Mouse (Mus musculus) myocyte (in vitro differentiated cells): ENCODE measurements around the gene Larp6.

Experiments used
- CEBPB ChIP-seq: IDR thresholded peaks from 2 replicates; pipeline ENCODE4 v1.6.1; 2011; ENCODE audit warnings: mild to moderate bottlenecking, moderate library complexity; ENCODE audit not compliant: poor library complexity, insufficient read depth, severe bottlenecking
- E2F4 ChIP-seq: IDR thresholded peaks from one replicate; pipeline ENCODE4 v1.6.1; 2011; ENCODE audit warnings: mild to moderate bottlenecking, control low read depth, moderate library complexity; ENCODE audit not compliant: insufficient read depth
- MAX ChIP-seq: IDR thresholded peaks from one replicate; pipeline ENCODE4 v1.6.1; 2011; ENCODE audit warnings: low read depth, mild to moderate bottlenecking, control low read depth
- MYOD1 ChIP-seq, 3 experiments: IDR thresholded peaks; one replicate each; pipeline ENCODE4 v1.6.1; 2011; ENCODE audit warnings: control low read depth in 2 of 3, low read depth in 2 of 3, mild to moderate bottlenecking in 2 of 3, moderate library complexity in 1 of 3; ENCODE audit not compliant: insufficient read length in 2 of 3, control insufficient read depth in 1 of 3
- MYOG ChIP-seq, 3 experiments: IDR thresholded peaks; one replicate each; pipeline ENCODE4 v1.6.1; 2011; ENCODE audit warnings: control low read depth in 2 of 3, low read depth in 2 of 3, mild to moderate bottlenecking in 2 of 3; ENCODE audit not compliant: insufficient read length in 2 of 3, control insufficient read depth in 1 of 3, insufficient read depth in 1 of 3
- POLR2A ChIP-seq: IDR thresholded peaks from one replicate; pipeline ENCODE4 v1.6.1; 2011; ENCODE audit warnings: low read depth, mild to moderate bottlenecking, control low read depth, moderate library complexity; ENCODE audit not compliant: insufficient read length
- REST ChIP-seq: IDR thresholded peaks from one replicate; pipeline ENCODE4 v1.6.1; 2011; ENCODE audit warnings: mild to moderate bottlenecking, control low read depth, moderate library complexity; ENCODE audit not compliant: insufficient read depth, insufficient read length
- TCF12 ChIP-seq: IDR thresholded peaks from one replicate; pipeline ENCODE4 v1.6.1; 2011; ENCODE audit warnings: mild to moderate bottlenecking, control low read depth; ENCODE audit not compliant: poor library complexity, insufficient read depth, severe bottlenecking
- USF1 ChIP-seq: IDR thresholded peaks from one replicate; pipeline ENCODE4 v1.6.1; 2011; ENCODE audit warnings: low read depth, mild to moderate bottlenecking, control low read depth, moderate library complexity

DNA sequence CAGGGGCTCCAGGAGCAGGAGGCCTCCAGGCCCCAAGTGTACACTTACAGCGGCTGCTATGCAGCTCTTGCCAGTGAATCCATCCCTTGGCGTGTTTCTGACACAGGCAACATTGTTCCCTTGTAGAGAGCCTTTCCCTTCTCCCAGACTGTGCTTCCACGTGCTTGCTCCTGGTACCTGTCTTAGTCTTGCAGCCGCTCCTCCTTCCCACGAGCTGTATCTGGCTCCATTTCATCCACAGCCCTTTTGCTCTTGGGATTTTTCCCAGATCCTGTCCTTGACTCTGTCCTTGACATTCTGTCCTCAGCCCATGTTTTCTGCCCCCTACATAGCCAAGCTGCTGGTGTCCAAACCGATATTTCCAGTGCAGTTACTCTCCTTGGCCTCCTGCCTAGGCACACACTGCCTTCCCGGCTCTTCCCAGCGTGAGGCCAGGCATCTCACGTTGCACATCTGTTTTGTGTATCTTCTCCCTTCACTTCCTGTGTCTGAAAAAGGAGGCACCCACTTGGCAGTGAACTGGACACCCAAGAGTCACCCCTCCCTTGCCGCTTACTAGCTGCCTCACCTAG lies 46.7 kb downstream of the Larp6 start:
- no peak for TF ChIP-seq POLR2A
- no peak for TF ChIP-seq E2F4
- no peak for TF ChIP-seq TCF12
- no peak for TF ChIP-seq REST
- no peak for TF ChIP-seq USF1
- TF ChIP-seq CEBPB: no peak
- TF ChIP-seq MAX: no peak
- TF ChIP-seq MYOG (IDR thresholded peaks at IDR 0.05; ENCODE audit: control insufficient read depth in 1 of 3, insufficient read depth in 1 of 3, insufficient read length in 2 of 3, low read depth in 2 of 3): no peak
- no peak for TF ChIP-seq MYOD1 (IDR thresholded peaks at IDR 0.05; ENCODE audit: control insufficient read depth in 1 of 3, insufficient read length in 2 of 3, low read depth in 2 of 3)
